Mouse (Mus musculus) layer of hippocampus, adult 8-10 months (tissue): ENCODE measurements around the gene Dmap1. TPM values are rescaled to one million over a fixed set of nuclear protein-coding genes. Genes with fewer than 3 reads are reported as not detected.

ENCODE experiments used
- DNase-seq, 2 experiments: peaks; one replicate each; pipeline ENCODE4 v3.0.0; 2022; ENCODE audit warnings: low spot score in 2 of 2
- total RNA-seq, 4 experiments: library from RNA; stranded (reverse); gene quantifications; 2 replicates each; pipeline ENCODE4 v1.2.4; 2022

Dmap1 gene
- total RNA-seq, 4 experiments from 2014 or later, result 38.0 to 39.9 (median 39.4) TPM

DNA sequence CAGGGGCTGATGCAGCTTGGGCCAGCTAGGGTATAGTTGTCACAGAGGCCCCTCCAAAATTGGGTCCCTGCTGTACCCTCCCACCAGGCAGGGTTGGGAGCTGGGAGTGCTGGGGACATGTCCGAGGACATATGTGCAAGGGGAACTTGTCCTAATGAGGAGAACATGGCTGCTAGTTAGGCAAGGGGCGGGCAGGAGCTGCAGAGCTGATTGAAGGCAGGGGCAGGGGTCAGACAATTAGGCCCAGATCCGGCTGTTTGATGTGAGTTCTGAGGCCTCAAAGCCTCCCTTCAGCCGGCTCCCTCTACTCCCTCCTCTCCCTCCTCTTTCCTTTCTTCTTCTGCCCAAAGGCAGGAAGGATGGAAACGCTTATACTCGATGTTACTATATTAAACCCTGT lies 25.1 kb downstream of the Dmap1 start:
- DNase-seq, result no peak

DNA sequence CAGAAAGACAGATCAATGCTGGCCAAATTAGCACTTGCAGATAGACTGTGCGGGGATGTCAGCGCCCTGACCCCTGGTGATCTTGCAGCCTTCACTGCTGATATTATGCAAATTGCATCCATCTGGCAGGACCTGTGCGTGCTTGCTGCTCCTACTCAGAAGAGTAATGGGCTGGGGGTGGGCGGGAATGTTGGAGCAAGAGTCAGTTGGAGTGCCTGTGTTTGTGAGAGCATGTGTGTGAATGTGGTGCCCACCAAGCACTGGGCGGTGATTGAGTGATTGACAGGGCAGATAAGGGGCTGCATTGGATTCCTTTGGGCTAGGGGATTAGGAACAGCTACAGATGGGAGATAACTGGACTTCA lies 26.6 kb downstream of the Dmap1 start:
- no peak for DNase-seq

DNA sequence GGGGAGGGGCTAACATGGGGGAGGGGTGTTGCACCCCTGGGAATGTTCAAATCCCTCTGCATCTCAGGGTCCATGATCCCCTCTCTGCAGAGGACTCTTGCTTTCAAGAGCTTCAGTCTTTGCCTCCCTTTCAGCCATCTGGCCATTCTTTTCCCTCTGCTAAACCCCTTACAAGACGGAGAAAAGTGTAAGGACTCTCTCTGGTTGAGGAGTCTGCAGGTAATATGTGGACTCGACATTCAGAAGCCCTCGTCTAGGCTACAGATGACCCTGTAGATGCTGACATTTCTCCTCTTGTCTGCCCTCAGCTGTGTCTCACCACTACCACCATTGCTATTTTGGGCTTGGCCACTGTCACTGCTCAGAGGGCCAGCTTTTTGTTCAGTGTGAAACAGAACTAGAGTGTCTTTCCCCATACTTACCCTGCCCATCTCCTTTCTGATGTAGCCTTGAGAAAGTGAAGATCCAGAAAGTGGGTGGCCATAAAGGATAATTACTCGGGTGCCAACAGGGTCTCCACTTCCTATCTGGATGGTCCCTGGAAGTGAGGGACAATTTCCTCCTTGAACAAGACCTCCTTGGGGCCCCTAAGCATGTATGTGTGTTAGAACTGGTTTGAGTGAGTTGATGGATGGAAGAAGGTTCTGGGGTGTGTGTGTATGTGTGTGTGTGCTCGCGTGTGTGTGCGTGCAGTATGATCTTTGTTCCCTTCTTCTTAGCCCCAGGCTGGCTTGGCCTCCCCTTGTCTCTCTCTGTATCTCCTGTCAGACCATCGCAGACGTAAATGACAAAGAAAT lies 27.2 kb downstream of the Dmap1 start:
- DNase-seq, result no peak

DNA sequence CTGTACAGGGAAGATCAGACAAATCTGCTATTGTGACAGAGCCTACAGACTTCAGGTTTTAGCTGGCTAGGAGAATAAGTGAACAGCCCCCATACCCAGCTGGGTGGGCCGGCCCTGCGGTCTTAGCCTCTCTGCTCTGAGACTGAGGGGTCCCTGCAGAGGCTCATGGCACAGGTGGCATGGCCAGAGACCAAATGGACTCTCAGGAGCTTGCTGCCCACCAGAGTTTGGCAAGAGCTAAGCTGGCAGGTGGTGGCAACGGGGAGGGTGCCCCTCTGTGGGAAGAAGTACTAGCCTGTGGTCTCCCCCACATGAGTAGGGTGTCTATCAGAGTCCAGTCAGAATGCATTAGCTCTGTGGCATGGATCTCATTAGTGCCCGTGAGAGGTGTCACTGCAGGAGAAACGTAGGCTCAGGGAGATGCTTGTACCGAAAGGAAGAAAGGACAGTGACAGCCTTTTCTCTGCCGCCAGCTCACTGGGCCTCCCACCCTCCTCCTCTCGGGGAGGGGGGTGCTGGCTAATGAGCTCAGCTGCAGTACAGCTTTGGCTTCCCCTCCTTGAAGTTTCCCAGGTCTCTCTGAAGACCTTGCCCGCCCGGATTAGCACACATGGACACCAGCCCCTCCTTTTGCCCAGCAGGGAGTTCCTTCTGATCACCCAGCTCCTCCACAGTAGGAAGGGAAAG lies 27.9 kb downstream of the Dmap1 start:
- DNase-seq, result no peak

DNA sequence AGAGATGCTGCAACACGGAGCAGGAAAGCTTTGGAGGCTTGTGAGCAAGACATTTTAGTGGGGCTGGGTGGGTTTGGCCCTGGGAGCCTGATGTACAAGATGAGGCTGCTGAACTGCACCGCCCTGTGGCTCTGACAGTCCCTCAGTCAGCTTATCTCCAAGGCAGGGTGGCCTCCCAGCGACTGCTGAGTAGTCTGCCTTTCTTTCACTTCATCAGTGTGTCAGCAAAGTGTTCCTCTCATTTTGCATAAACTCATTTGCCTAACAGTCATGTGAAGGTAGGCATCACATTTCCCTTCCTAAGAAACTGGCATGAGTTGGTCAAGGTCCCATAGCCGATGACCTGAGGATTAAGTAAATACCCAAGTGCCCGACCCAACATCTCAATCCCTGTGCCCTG lies 29.3 kb downstream of the Dmap1 start:
- DNase-seq, result no peak

DNA sequence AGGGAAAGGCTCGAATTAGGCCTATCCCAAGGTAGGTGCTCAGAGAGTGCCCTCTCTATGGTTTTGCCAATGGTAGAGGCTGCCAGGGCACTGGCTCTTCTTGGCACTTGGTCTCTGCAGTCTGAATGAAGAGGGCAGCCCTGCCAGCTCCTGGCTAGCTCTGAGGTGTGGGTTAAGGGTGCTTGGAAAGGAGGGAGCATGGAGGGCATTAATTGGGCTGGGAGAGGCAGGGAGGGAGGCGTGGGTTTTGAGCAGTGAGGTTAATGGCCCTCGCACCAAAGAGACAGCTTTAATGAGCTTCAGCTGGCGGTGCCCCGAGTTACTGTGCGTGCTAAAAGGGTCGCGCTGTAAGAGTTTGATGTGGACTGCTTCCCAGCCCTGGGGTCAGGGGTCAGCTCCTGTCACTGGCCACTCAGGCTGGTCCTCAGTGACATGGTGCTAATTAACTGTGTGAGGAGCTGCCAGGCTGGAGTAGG lies 30.4 kb downstream of the Dmap1 start:
- DNase-seq, result peak; percentile 62 to 79

DNA sequence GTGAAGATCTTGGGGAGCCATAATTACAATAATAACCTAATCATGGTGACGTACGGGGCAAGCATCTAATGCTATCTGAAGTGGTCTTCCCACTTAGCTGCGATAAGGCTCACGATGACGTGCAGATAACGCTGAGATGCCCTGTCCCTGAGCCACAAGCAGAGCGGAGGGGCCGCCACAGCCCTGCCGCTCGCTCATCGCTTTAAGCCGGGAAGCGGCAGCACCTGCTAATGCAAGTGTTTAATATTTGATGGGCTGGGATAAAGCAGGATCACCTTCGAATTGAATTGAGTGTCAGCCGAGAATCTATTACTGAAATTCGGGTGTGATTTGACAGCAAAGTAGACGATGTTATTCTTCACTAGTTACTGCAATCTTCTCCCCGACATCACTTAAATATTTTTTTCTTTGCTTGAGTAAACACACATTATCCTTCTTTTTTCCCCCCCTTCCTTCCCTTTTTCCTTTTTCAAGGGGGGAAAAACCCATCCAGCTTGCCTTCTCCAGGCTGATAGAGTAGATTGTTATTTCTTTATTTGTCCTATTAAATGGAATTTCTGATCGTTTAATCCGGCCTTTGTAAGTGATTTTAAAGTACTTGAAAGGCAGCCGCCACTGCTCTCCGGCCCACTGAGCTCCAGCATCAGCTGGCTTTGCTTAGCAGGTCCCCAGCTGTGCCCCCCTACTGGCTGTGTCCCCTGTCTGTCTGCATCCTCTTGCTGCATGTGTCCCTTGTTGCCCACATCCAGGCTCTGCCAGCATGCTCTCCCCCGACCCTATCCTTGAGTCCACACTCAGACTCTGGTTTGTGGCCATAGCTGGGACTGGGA lies 34.9 kb downstream of the Dmap1 start:
- DNase-seq, result no peak

DNA sequence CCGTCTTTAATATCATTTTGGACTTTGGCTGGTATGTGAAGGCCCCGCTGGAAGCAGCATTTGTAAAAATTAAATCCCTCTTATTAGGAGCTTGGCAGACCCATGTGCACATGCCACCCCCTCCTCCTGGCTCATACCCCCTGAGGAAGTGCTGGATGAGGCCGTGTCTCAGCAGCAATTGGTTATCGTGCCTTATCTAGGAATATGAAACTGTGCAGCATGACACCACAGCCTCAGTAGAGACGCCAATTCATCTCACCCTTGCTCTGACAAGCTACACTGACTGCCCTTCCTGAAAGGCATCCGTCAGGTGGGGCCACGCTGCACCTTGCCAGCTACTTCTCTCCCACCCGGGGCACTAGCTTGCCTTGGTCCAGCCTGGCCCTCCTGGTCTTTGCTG lies 35.6 kb downstream of the Dmap1 start:
- no peak for DNase-seq

DNA sequence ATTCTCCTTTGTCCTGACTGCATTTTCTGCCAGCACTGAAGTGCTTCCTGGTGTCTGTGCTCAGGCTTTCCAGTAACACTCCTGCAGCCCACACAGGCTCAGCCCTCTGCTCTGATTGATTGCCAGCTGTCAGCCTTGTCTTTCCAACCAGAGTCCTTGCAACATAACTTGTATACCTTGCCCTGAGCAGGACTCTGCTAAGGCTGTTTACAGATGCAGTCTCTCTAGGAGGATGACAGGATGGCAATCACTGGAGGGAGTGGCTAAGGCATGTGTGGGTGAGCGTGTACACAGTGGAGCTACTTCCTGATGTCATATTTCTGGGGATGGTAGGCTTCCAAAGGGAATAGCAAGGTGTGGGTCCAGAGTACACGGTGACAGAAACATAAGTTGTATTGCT lies 36.2 kb downstream of the Dmap1 start:
- DNase-seq, result no peak

DNA sequence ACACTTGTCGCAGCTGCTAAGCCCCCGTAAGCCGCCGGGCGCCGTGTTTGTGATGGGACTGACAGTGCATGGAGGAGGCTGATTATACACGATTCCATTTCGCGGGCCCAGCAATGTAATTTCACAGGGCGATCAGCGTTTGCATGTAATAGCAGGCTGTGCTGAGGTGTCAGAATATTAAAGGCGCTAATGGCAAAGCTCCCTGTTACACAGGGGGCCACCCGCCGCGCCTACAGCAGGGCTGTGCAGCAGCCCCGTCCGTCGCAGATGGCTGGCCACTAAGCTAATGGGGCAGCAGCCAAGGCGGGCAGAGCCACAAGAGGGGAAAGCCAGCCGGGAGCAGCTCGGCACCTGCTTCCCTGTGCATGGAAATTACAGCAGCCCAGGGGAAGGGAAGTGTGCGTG lies 37.0 kb downstream of the Dmap1 start:
- DNase-seq, result no peak

DNA sequence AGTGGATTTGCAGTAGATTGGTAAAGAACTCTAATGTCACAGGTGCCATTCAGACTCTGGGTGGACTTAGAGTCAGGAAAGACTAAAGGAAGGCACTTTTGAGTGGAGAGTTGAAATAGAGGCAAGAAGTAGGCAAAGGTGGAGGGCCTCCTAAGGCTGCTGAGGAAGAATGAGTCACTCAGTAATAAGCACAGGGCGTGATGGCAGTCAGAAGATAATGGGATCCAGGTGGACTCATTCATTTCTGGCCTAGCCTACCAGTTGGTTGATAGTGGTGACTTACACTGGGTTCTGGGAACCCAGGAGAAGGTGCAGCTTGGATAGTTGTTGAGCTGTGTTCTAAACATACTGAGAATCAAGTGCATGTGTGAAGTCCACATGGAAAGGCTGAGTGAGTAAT lies 40.3 kb downstream of the Dmap1 start:
- no peak for DNase-seq

DNA sequence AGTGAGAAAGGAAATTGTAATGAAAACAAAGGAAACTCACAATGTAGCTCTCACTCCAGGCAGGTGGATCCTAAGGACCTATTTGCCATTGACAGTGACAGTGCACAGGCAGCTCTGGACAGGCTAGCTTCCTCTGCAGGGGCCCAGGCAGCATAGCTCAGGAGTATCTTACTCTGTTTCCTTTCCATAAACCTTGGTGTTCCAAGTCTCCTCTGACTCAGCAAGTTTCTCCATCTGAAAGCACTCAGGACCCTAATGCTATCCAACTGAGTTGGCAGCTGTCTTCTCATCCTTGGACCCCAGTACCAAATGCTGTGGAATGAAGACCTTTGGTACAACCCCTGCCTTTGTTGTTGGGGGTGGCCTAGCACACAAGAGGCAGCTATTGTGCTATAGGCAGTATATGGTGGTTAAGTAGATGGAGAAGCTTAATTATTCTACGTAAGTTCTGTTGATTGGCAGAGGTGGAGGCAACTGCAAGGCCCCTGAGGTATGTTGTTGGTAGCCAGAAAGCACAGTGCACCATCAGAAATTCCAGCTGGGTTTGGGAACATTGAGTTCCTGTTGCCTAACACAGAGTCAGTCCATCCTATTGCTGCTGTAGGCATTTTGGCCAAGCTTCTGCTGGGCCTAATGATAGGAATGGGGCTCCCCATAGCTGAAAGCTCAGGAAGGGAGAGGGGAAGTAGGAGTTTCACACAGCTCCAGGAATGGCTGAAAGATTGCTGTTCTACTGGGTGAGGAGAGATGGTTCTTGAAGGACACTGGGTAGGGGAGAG lies 41.0 kb downstream of the Dmap1 start:
- no peak for DNase-seq

DNA sequence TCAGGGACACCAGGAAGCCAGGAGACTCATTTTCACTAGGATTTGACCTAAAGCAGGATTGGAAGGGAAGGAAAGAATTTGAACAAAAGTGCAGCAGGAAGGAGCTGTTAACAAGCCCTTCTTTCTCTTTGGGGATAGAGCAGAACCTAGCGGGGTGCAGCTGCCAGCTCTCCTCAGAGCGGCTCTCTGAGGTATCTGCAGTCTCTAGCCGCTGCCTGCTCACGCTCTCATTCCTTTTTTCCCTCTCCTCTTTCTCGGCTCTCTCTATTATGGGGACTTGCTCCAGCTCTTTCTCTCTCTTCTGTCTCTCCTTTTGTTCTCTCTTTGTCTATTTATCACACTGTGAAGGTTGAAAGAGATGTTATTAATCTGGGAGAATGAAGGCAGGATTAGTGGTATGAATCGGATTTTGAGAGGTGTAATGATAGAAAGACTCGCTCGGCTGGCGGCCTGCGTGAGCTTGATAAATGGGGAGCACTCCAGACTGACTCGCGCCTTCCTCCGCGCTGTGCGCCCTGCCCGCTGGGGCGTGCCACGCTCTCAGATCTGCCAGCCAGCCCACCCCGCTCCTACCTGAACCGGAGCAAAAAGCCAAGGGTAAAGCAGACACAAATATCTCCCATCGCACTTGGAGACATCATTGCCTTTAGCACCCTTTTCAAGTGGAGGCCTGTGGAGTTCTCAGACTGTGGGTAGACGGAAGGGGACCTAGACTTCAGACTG lies 45.0 kb downstream of the Dmap1 start:
- DNase-seq, result no peak

DNA sequence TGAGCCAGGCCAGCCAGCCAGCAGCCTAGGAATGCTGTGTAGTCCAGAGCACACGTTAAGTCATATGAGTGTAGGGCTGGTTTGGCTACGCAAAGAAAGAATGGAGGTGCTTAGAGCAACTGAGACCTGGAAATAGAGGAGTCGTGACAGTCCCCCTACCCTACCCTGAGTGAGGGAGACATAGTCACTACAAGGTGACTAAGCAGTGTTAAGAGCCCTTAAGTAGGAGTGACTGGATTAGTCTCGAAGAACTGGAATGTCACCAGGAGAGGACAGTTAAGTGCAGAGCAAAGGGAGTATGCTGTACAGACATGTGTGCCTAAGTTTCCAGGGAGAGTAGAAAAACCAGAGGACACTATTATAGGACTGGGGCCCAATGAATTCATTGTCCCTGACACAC lies 45.9 kb downstream of the Dmap1 start:
- no peak for DNase-seq

DNA sequence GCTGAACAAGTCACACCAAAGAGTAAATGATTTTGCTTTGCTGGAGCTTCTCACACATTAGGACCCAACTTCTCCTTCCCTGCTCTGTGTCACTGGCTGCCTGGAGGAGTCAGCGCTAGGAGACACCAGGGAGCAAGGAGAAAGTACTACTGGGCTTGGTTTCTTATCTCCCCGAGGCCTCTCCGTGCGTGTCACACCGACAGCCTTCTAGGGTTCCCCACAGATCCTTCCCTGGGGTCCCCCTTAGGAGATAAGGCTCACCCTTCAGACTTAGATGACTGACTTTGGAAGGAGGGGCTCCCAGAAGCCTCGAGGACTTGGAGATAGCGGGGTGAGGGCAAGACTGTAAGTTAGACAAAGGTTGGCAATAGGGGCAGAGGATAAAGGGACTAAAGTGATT lies 47.4 kb downstream of the Dmap1 start:
- no peak for DNase-seq

DNA sequence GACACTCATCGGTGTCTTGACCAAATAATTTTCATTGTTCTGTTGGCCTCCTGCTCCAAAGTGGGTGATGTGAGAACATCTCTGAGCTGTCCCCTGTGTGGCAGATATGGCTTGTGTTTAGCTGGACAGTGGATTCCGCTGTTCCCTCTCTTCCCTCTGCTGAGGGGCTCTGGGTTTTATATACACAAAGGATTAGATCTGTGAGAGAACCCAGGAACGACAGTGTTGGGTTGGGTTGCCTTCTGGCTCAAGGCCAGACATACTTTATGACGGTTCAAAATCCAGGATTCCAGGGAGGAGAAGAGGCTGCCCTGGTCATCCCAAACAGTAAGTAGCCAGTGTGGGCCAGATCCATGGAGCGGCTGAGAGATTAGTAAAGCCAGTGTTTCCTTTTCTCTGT lies 48.5 kb downstream of the Dmap1 start:
- DNase-seq, result no peak

DNA sequence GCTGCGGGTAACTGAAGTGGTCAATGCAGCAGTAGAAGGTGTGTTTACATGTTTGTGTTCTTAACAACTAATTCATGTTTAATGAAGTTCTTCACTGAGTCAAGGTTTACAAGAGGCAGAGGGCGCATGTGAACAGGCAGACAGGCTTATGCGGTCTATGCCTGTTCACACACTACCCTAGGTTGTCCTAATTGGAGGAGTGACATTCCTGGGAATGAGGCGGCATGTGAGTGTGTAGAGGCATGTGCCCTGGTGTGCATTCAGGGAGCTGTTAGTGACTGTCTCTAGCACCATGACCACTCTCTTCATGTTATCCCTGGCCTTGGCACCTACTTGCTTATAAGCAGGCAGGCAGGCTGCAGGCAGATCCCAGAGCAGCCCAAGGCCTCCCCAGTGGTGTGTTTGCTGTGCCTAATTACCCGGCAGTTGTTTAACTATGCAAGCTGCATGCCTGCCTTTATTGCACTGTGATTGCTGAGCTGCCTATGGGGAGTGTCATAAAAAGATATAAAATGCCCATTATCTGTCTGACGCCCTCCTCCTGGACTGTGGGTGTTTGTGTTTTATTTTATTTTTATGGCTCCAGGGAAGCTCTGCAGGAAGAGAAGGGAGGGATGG lies 51.9 kb downstream of the Dmap1 start:
- DNase-seq, result no peak

DNA sequence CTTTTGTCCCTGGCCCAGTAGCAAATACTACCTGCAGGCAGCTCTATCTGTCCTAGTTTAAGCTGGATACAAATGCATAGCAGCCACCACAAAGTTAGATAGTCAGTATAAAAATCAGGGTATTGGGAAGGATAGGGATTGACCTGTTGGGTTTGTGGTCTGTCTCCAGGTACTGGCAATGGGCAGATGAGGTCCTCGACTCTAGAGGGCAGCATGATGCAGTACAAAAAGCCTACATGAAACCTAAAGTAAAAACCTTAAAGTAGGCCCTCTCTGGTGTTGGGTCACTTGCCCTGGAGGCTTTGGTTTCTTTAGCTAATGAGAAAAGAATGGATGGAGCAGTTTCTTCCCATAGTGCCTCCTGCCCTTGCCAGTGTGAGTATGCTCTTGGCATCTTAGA lies 53.6 kb downstream of the Dmap1 start:
- DNase-seq, result no peak
